Mouse (Mus musculus) bone marrow macrophage, adult 2 months (primary cell): ENCODE measurements at regions not wholly inside any gene's neighbourhood (a gene's known extent, or its start where the extent isn't known, plus 50 kb on each side); places are given as distances from the start of the nearest gene placed in this dataset.

Source experiments
- H3K27ac ChIP-seq: 2 replicates; pipeline ENCODE4 v1.5.1; 2012; ENCODE audit warnings: low read depth, low read length; ENCODE audit not compliant: insufficient read depth
- H3K4me1 ChIP-seq: 2 replicates; pipeline ENCODE4 v1.6.1; 2012; ENCODE audit warnings: low read length; ENCODE audit not compliant: control insufficient read depth, insufficient read depth
- H3K4me3 ChIP-seq: 2 replicates; pipeline ENCODE4 v1.5.1; 2012; ENCODE audit warnings: mild to moderate bottlenecking, low read length, moderate library complexity; ENCODE audit not compliant: insufficient read depth
- CTCF ChIP-seq: IDR thresholded peaks from 2 replicates; pipeline ENCODE4 v1.5.1; 2012; ENCODE audit warnings: low read depth, mild to moderate bottlenecking, low read length, moderate library complexity
- POLR2A ChIP-seq: IDR thresholded peaks from 2 replicates; pipeline ENCODE4 v1.6.1; 2012; ENCODE audit warnings: mild to moderate bottlenecking, low read depth, low read length, borderline replicate concordance

GRCm38 (mm10) chr9:52458518-52458917 is 221.1 kb downstream of the AI593442 start:
- no peak overlapping the region for H3K27ac ChIP-seq
- no peak for TF ChIP-seq POLR2A
- no peak for TF ChIP-seq CTCF
- no peaks in the 10 kb centered on the region for H3K4me1 ChIP-seq
- no peak overlapping the region for H3K4me3 ChIP-seq

GRCm38 (mm10) chr9:52454445-52454844 is 225.1 kb downstream of the AI593442 start:
- TF ChIP-seq CTCF (no peak), POLR2A (no peak)
- no peak overlapping the region for H3K4me3 ChIP-seq
- H3K27ac ChIP-seq: no peak overlapping the region
- no peaks in the 10 kb centered on the region for H3K4me1 ChIP-seq

GRCm38 (mm10) chr9:52451792-52452191 is 227.8 kb downstream of the AI593442 start:
- TF ChIP-seq POLR2A (no peak), CTCF (no peak)
- no peak overlapping the region for H3K27ac ChIP-seq

GRCm38 (mm10) chr9:52448245-52448644 is 231.3 kb downstream of the AI593442 start:
- no peak overlapping the region for H3K4me3 ChIP-seq
- H3K4me1 ChIP-seq: no peaks in the 10 kb centered on the region
- TF ChIP-seq POLR2A (no peak), CTCF (no peak)
- H3K27ac ChIP-seq: no peak overlapping the region

More at GRCm38 (mm10) chr9:52451792-52452191, 227.8 kb downstream of the AI593442 start:
- H3K4me3 ChIP-seq: no peak overlapping the region
- no peaks in the 10 kb centered on the region for H3K4me1 ChIP-seq

- no peak overlapping the region for H3K4me3 ChIP-seq
- no peak overlapping the region for H3K27ac ChIP-seq
- H3K4me1 ChIP-seq: no peaks in the 10 kb centered on the region
- TF ChIP-seq POLR2A: no peak
- TF ChIP-seq CTCF: no peak
These were observed 236.4 kb downstream of the AI593442 start for GRCm38 (mm10) chr9:52443228-52443627.

- Histone ChIP-seq H3K27ac (no peak overlapping the region), H3K4me1 (no peaks in the 10 kb centered on the region), H3K4me3 (no peak overlapping the region)
- no peak for TF ChIP-seq CTCF
- no peak for TF ChIP-seq POLR2A
These were observed 245.4 kb downstream of the AI593442 start for GRCm38 (mm10) chr9:52434215-52434614.

- Histone ChIP-seq H3K4me3 (no peak overlapping the region), H3K4me1 (no peaks in the 10 kb centered on the region), H3K27ac (no peak overlapping the region)
- TF ChIP-seq POLR2A (no peak), CTCF (no peak)
These were observed 254.2 kb downstream of the AI593442 start for GRCm38 (mm10) chr9:52425413-52425812.

GRCm38 (mm10) chr9:52422622-52423021 is 254.2 kb upstream of the Zc3h12c start:
- Histone ChIP-seq H3K27ac (no peak overlapping the region), H3K4me1 (no peaks in the 10 kb centered on the region), H3K4me3 (no peak overlapping the region)
- no peak for TF ChIP-seq CTCF
- no peak for TF ChIP-seq POLR2A

GRCm38 (mm10) chr9:52415706-52416105 is 247.3 kb upstream of the Zc3h12c start:
- TF ChIP-seq CTCF (no peak), POLR2A (no peak)
- H3K4me1 ChIP-seq: no peaks in the 10 kb centered on the region
- H3K27ac ChIP-seq: no peak overlapping the region
- no peak overlapping the region for H3K4me3 ChIP-seq

GRCm38 (mm10) chr9:52407841-52408240 is 239.5 kb upstream of the Zc3h12c start:
- no peaks in the 10 kb centered on the region for H3K4me1 ChIP-seq

GRCm38 (mm10) chr9:52402496-52402895 is 234.1 kb upstream of the Zc3h12c start:
- Histone ChIP-seq H3K4me1 (no peaks in the 10 kb centered on the region), H3K27ac (no peak overlapping the region), H3K4me3 (no peak overlapping the region)
- no peak for TF ChIP-seq CTCF
- no peak for TF ChIP-seq POLR2A

More at GRCm38 (mm10) chr9:52407841-52408240, 239.5 kb upstream of the Zc3h12c start:
- TF ChIP-seq CTCF (no peak), POLR2A (no peak)
- Histone ChIP-seq H3K4me3 (no peak overlapping the region), H3K27ac (no peak overlapping the region)
